Mouse (Mus musculus) adrenal gland (tissue): Measurements from ENCODE around the gene Ankfn1.

Experiments used
- intact Hi-C: fragments of 180-260 bp; cut with DNase I; formaldehyde crosslinking; loops from one replicate; pipeline ENCODE4 v1.15.1; 2025

Ankfn1 gene

DNA sequence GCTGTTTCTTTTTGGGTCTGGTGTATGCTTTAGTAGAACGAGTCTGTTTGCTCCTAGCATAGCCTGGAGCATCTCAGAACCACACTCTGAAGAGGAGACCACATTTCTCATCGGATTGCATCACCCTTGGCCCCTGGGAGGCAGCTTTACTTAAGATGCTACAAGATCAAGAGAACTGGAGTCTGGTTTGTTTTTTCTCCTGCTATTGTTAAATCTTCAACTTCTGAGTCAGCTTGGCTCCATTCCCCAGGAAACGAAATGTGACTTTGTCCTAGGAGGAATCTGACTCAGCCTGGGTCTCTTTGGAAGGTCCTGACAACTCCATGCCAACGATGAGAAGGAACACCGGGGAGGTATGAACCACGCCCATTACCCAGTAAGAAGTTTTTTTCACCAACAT is 197.6 kb downstream of the Ankfn1 start:
- intact Hi-C loops, result no loop called here

DNA sequence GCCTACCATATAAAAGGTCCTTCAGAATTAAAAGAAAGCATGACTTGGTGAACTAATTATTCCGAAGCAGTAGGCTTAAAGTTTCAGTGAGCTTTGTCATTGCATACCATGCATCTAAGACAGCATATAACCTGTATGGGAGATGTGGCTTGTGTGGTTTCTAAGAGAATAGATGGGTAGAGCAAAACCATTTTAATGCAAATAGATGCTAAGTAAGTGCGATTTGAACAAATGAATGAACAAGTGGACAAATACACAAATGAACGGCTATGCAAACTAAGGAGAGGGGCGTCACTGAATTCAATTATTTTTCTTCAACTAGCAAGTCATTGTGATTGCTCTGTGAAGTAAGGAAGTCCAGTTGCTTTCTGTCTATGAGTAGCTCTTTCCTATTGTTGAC is 198.3 kb downstream of the Ankfn1 start:
- intact Hi-C loops, result no loop called here

DNA sequence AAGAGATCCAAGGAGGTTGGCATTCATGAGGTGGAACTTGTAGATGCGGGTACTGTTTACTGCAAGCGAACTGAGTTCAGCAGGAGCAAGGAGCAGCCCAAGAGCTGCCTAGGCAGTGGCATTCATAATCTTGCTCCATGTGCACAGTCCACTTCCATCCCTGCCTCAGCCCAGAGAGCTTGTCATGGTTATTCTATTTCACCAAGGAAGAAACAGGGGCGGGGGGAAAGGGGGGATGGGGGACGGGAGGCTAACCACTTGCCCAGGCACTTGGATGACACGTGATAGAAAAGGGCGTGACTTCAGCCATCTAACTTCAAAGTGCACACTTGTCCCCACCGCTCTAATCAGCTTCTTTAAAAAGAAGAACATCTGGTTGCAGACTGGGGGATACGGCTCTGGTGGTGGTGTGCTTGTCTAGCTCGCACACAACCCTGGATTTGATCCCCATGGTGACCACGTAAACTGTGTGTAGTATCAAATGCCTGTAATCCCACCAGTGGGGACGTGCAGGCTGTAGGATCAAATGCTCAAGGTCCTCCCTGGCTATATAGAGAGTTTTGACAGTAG is 203.1 kb downstream of the Ankfn1 start:
- intact Hi-C loops, result no loop called here

- intact Hi-C loops, result no loop called here
Measured at GRCm38 (mm10) chr11:89569391-89570145, 207.9 kb downstream of the Ankfn1 start.

- intact Hi-C loops, result no loop called here
Measured at GRCm38 (mm10) chr11:89568246-89568645, 209.2 kb downstream of the Ankfn1 start.

GRCm38 (mm10) chr11:89551441-89551840 is 226.0 kb downstream of the Ankfn1 start:
- intact Hi-C loops, result no loop called here

GRCm38 (mm10) chr11:89550921-89551320 is 226.5 kb downstream of the Ankfn1 start:
- intact Hi-C loops, result no loop called here

DNA sequence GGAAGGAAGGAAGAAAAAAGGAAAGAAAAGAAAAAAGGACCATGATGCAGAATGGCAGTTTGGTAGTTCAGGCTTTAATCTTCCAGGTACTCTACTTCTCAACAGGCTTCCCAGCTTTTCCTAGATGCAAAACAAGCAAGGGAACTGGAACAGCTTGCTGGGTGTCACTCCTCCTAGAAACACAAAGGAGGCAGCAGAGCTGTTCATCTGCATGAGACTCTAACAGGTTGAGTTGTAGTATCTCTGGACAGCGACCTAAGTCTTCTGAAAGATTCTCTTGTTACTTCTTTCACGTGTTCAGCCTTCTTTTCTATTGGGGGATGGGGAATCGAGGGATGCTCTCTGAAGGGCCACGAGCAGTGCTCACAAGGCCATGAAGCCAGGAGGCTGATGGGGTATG is 228.7 kb downstream of the Ankfn1 start:
- intact Hi-C loops, result loop anchor here (10.0 kb wide), 1 partner anchor 124 kb away; no protein-coding TSS in a partner anchor

DNA sequence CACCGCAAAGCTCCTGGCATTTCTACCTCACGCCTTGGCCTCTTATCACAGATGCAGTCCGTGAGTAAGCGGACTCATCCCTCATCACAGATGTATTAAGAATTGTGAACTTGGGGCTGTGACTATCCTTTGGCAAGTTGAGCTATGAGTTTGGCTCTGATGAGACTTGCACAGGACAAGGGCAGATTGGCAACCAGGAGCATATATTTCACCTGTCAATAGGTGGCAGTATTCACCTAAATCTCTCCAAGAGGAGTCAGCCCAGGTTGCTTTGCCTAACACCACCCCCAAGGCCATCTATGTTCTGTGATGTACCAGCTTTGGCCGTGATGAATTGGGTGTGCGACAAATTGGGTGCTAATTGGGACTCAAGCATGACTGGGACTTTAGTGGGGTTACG is 231.3 kb downstream of the Ankfn1 start:
- intact Hi-C loops, result loop anchor here (1.0 to 10.0 kb wide), 2 partner anchors 121 to 175 kb away; no protein-coding TSS in a partner anchor

- intact Hi-C loops, result loop anchor here (10.0 kb wide), 1 partner anchor 120 kb away; no protein-coding TSS in a partner anchor
Measured at GRCm38 (mm10) chr11:89544856-89545817, 232.3 kb downstream of the Ankfn1 start.

GRCm38 (mm10) chr11:89538376-89538775 is 239.1 kb downstream of the Ankfn1 start:
- intact Hi-C loops, result no loop called here

GRCm38 (mm10) chr11:89527800-89528430 is 249.5 kb downstream of the Ankfn1 start:
- intact Hi-C loops, result no loop called here

- intact Hi-C loops, result no loop called here
Measured at GRCm38 (mm10) chr11:89515501-89515901, 262.0 kb downstream of the Ankfn1 start.

DNA sequence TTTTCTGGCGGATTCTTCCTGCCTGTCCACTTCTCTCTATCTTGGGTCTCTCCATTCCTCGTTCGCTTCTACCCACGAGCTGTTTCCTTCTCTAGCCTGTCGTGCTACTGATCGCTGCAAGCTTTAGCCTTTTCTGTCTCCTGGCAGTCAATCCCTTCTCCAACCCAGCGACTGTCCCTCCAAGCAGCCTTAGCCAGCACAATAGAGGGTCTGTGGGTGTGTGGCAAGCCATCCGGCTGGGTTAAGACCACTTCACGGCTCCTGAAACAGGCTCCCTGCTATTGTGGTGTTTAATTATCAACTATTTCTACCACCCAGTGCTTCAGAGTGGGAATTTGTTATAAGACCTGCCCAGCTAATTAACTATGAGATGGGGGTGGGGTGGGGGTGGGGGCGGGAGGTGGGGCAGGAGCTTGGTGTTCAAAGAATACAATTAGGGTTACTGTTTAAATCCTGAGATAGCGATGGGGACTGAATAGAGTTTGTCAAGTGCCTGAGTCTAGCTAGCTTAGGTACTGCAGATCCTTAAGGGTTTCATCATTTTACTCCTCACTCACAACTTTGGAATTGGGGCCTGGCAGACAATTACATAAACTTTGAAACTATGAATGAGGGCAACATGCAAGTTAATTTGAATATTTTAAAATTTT is 268.7 kb downstream of the Ankfn1 start:
- intact Hi-C loops, result no loop called here

DNA sequence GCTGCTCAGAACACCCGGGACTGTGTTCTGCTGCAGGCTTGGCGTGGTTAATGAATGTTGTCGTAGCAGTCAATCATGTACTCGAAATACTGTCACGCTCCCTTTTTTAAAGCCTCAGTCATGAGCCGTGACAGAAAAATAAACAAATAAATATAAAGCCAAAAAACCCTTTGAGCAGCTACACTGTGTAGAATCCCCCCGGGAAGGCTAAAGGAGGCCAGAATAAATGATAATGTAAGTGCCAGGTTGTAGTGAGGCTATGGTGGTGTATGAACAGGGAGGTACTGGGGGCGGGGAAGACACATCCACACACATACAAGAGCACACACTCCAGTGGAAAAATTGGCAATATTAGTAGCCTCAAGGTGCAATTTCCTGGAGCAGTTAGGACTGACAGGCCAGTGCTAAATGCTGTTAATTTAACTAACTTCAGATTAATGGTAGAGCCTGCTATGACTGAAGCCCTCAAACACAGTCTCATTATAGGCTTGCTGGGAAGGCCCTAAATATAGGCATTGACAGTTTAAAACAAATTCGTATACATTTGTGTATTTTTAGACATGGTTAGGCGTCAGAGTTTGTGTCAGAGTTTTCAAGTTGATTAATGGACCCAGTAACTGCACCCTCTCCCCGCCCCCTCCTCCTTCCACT is 270.7 kb downstream of the Ankfn1 start:
- intact Hi-C loops, result no loop called here

- intact Hi-C loops, result no loop called here
Measured at GRCm38 (mm10) chr11:89505046-89505445, 272.4 kb downstream of the Ankfn1 start.

DNA sequence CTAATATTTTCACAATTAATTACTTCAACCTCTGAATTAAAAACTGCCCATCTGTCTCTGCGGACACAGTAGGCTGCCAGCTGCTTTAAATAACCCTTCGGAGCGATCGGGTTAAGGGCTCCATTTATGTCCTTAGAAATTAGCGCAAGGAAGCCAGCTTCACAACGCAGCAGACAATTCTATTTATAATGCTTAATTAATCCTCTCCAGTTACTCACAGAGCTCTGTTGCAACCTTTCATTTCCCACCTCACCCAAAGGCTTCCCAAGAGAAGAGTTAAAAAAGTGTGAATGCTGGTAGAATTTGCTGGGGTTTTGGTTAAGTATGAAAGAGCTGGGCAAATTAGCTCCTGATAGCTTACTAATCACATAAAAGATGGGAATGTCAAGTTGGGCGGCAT is 275.7 kb downstream of the Ankfn1 start:
- intact Hi-C loops, result no loop called here

- intact Hi-C loops, result no loop called here
Measured at GRCm38 (mm10) chr11:89500961-89501360, 276.5 kb downstream of the Ankfn1 start.

DNA sequence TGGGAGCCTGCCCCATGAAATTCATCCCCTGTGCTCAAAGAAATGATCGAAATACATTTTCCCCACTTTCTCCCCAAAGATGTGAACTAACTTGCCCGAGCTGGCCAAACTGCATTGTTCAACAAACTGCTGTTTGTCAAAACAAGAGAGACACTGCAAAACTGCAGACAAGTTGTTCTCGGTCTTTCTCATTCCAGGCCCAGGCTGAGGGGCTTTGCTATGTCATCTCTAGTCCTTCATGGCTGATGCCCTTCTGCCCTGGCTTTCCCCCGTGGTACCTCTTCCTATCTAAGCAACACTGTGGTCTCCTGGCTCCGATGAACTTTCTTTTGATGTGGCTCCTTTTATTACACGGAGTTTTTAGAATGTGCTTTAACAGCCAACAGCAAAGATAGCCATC is 296.4 kb downstream of the Ankfn1 start:
- intact Hi-C loops, result no loop called here

DNA sequence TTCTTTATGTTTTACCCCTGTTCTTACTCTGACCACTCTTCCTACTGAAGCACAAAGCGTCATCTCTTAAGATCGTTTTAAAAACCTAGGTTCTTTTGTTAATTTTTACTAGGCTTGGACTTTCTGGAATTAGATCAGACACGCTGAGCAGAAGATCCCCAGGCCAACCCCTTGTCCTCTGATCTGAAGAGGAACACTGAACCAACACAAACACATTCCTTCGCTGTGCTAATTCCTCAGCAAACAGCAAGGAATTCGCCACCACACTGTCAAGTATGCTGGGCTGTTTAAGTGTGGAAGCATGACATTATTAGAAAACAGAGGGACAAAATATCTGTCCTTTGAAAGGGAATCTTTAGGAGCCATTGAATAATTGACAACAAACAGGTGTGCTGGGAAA is 300.5 kb downstream of the Ankfn1 start:
- intact Hi-C loops, result no loop called here
